Mouse (Mus musculus): ENCODE results near the gene Slc35c2.

Gene Slc35c2

DNA sequence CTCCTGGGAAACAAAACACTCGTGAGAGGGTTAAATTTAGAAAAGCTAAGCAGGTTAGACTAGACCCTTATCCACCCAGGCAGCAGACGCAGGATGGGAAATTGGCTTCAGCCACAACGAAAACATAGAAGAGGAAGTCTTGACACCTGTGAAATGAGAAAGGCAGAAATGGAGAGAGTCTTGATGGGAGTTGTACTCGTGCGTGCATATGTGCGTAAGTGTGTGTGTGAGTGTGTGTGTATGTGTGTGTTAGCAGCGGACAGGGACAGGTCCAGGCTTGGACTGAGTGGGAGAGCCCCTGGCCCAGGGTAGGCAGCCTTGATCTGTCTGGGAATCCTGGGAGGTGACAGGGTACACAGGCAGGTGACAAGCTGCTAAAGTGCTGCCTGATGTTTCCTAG, 16.8 kb downstream of the Slc35c2 start:
- no peak for TF ChIP-seq GATA4 (IDR thresholded peaks at IDR 0.05; ENCODE audit: insufficient replicate concordance, low read length)

DNA sequence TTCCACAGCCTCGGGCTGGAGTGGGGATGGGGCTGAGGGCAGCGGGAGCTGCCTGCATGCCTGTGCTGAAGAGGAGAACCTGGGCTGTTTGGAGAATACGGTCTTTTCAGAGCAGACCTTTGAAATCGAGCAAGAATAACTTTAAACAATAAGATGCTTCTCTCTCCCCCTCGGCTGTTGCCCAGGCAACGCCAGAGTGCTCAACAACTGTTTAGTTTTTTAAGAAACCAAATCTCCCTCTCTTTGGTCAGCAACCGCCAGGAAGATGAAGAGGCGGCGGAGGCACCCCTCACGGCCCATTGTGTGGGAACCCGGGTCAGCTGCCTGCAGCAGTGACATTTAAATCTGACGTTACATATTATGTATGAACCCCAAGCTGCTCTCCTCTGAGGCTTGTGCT, 20.9 kb downstream of the Slc35c2 start:
- no peak for TF ChIP-seq GATA4 (IDR thresholded peaks at IDR 0.05; ENCODE audit: insufficient replicate concordance, low read length)

DNA sequence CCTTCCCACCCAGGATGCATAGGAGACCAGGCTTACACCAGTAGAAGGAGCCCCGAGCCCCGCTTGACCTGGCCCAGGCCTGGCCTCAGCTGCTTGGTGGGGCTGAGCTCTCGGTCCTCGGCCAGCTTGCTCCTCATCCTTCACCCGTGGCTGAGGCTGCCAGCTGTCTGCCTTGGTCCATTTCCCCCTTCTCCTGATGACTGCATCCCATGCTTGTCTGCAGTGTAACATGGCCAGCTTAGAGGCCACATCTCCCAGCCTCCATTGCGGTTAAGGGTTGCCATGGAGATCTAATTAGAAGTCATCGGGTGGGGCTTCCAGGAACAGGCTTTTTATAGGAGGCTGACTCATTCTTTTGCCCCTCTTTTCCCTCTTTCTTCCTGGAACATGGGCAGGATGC, 23.8 kb downstream of the Slc35c2 start:
- no peak for TF ChIP-seq GATA4 (IDR thresholded peaks at IDR 0.05; ENCODE audit: insufficient replicate concordance, low read length)

DNA sequence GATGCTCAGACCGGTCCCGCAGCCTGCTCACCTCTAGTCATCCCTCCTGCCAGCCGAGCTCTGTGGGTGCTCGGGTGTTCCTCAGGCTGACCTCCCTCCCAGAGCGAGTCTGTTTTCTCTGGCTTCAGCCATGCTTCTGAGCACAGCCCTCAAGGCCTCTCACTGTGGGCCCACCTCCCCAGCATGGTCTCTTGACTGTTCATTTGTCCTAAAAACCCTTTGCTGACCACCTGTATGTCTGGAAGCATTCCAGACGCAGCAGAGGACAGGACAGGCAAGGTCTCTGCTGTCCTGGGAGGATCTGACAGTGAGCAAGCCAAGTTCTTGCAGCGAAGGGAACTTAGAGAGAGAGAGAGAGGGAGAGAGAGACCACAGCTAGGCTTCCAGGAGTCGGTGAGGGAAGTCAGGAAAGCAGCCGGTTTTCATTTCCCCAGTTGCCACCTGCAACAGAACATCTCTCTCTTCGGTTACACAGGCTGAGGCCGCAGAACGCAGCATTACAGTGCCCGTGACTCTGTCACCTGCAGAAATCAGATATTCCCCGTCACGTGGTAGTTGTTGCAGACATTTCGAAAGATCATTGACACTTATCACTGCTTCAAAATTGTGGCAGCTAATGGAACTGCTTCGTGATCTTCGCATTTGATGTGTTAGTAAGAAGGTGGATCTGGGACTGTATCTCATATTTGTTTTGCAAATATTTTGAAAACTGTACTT, 25.2 kb downstream of the Slc35c2 start:
- TF ChIP-seq GATA4 (IDR thresholded peaks at IDR 0.05; ENCODE audit: insufficient replicate concordance, low read length), result no peak

GRCm38 (mm10) chr2:165259859-165260258, 27.8 kb downstream of the Slc35c2 start:
- no peak for TF ChIP-seq GATA4 (IDR thresholded peaks at IDR 0.05; ENCODE audit: insufficient replicate concordance, low read length)

DNA sequence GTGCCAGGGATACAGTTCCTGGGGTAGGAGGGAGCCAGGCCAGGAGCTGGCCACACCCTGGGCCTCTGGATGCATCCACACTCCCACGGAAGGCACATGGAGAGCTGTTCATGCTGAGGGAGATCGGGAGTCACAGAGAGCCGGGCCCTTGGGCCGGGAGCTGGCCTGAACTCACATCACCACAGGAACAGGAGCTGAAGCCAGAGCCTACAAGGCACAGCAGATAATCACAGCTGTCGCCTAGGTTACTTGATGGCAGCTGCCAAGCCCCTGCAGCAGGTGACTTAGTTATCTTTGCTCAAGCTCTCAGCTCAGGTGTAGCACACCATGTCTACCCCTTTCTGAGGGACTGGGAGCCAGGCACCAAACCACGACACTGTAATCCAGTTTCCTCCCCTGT, 29.3 kb downstream of the Slc35c2 start:
- no peak for TF ChIP-seq GATA4 (IDR thresholded peaks at IDR 0.05; ENCODE audit: insufficient replicate concordance, low read length)

GRCm38 (mm10) chr2:165257151-165257834, 30.4 kb downstream of the Slc35c2 start:
- no peak for TF ChIP-seq GATA4 (IDR thresholded peaks at IDR 0.05; ENCODE audit: insufficient replicate concordance, low read length)

- TF ChIP-seq GATA4 (IDR thresholded peaks at IDR 0.05; ENCODE audit: insufficient replicate concordance, low read length), result no peak
These were observed 31.5 kb downstream of the Slc35c2 start for GRCm38 (mm10) chr2:165256213-165256612.

GRCm38 (mm10) chr2:165253867-165254266, 33.8 kb downstream of the Slc35c2 start:
- no peak for TF ChIP-seq GATA4 (IDR thresholded peaks at IDR 0.05; ENCODE audit: insufficient replicate concordance, low read length)

GRCm38 (mm10) chr2:165253269-165253668, 34.4 kb downstream of the Slc35c2 start:
- no peak for TF ChIP-seq GATA4 (IDR thresholded peaks at IDR 0.05; ENCODE audit: insufficient replicate concordance, low read length)

DNA sequence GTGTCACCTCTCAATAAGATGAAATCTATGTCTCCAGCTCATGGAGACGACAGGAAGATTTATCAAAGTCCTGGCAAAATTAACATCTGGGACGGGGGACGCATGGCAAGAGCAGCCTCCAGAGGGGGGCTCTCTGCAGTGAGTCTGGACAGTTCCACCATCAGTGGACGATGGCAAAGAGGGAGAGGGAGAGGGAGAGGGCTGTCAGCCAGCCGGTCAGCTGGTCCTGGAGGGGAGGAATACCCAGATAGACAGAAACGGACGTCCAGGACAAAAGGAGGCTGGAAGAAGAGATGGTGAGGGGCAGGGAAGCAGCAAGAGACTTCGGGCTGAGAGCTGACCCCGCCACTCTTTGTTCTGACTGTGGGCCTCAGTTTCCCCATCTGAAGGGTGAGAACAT, 34.9 kb downstream of the Slc35c2 start:
- TF ChIP-seq GATA4 (IDR thresholded peaks at IDR 0.05; ENCODE audit: insufficient replicate concordance, low read length), result no peak

- TF ChIP-seq GATA4 (IDR thresholded peaks at IDR 0.05; ENCODE audit: insufficient replicate concordance, low read length), result no peak
These were observed 35.3 kb downstream of the Slc35c2 start for GRCm38 (mm10) chr2:165252381-165252780.

DNA sequence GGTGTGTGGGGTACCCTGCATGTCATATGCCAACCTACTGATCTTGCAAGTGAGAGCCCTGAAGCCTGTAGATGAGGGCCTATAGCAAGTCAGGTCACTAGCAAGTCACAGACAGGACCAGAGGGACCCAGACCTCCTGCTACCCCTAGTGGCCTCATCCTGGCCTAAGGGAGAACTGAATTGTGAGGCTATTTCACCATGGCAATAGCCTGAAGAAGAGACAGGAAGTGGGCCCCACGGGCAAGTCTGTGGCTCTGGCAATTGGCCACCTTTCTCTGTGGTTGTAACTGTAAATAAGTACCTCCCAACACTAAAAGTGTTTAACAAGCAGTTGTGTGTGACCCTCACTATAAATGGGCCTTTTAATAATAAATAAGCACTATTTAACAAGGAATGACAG, 36.8 kb downstream of the Slc35c2 start:
- no peak for TF ChIP-seq GATA4 (IDR thresholded peaks at IDR 0.05; ENCODE audit: insufficient replicate concordance, low read length)

DNA sequence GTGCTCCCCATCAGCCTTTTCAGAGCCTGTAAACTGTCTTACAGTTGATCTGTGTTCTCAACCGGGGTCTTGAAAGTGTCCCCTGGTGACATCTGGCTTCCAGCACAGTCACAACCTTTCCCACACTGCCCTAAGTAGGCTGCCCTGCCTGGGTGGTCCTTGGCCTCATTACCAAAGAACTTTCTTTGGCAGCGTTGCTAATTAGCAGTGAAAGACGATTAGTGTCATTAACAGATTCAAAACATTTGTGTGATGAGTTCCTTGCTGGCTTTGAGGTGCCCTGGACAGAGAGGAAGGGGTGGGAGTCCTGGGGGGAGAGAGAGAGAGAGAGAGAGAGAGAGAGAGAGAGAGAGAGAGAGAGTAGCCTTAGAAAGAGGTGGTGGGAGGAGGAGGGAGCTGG, 38.7 kb downstream of the Slc35c2 start:
- no peak for TF ChIP-seq GATA4 (IDR thresholded peaks at IDR 0.05; ENCODE audit: insufficient replicate concordance, low read length)

DNA sequence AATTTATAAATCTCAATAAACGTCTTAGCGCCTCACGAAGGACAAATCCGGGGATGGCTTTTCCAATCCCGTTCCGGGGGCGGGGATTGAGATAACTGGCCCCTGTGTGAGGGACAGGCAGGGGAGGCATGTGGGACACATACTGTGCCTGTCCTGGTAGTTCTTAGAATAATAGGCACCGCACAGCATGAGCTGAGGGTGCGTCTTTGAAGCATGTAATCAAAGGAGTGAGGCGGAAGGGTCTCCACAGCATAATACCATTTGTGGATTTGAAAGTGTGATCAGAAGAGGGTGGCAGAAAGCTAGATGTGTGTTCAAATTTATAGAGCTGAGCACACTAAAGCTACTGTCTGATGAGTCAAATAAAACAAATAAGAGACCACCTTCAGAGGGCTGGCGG, 41.3 kb downstream of the Slc35c2 start:
- TF ChIP-seq GATA4 (IDR thresholded peaks at IDR 0.05; ENCODE audit: insufficient replicate concordance, low read length), result no peak

DNA sequence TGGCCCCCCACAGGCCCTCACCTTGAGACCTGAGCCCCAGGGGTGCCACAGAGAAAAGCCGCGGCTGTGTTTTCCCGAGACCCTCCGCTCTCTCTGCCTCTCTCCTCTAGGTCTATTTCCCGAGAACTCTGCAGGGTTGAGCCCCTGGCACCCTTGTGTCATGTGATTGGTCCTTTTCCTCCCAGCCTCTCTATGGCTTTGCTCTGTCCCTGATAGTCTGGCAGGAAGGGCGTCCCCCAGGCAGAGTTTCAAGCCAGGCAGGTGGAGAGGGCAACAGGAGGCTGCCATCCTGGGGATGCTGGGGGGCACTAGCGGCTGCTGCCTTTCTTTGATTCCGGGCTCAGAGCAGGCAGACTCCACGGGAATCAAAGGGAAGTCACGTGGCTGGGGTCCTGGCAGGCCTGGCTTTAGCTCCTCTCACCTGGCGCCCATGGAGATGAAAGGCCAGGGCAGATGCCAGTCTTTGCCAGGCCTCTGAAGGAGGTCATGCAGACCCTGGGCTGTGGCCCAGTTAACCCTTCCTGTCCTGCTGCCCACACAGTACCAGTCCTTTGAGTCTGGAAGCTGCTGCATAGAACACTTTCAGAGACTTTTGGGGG, 44.4 kb downstream of the Slc35c2 start:
- no peak for TF ChIP-seq GATA4 (IDR thresholded peaks at IDR 0.05; ENCODE audit: insufficient replicate concordance, low read length)

Measured in liver, adult (tissue).